Mouse (Mus musculus) lung, embryonic 15.5 days (tissue): ENCODE measurements around the gene Cela1. TPM values are rescaled to one million over a fixed set of nuclear protein-coding genes. Genes with fewer than 3 reads are reported as not detected.

Experiments used
- ATAC-seq: fragments of 200-750 bp; cut with Nextera tagmentation; 2 replicates; pipeline ENCODE4 v1.8.0; 2017; ENCODE audit warnings: moderate number of reproducible peaks, borderline replicate concordance; ENCODE audit not compliant: low FRiP score, low TSS enrichment; ENCODE audit errors: extremely low read depth
- H3K27ac ChIP-seq: fragments of 300-500 bp; sonication (generic); 2 replicates; pipeline ENCODE4 v1.5.1; 2015; ENCODE audit warnings: moderate library complexity, mild to moderate bottlenecking, inconsistent platforms
- H3K27me3 ChIP-seq: fragments of 300-500 bp; sonication (generic); 2 replicates; pipeline ENCODE4 v1.6.1; 2015; ENCODE audit warnings: inconsistent platforms
- H3K36me3 ChIP-seq: fragments of 300-500 bp; sonication (generic); 2 replicates; pipeline ENCODE4 v1.6.1; 2015; ENCODE audit warnings: inconsistent platforms
- H3K4me1 ChIP-seq: fragments of 300-500 bp; sonication (generic); 2 replicates; pipeline ENCODE4 v1.6.1; 2015; ENCODE audit warnings: inconsistent platforms
- H3K4me2 ChIP-seq: fragments of 300-500 bp; sonication (generic); 2 replicates; pipeline ENCODE4 v1.6.1; 2015; ENCODE audit warnings: inconsistent platforms, mild to moderate bottlenecking, moderate library complexity
- H3K4me3 ChIP-seq: fragments of 300-500 bp; sonication (generic); 2 replicates; pipeline ENCODE4 v1.5.1; 2015; ENCODE audit warnings: mild to moderate bottlenecking, inconsistent platforms
- H3K9ac ChIP-seq: fragments of 300-500 bp; sonication (generic); 2 replicates; pipeline ENCODE4 v1.6.1; 2015; ENCODE audit warnings: inconsistent platforms
- H3K9me3 ChIP-seq: fragments of 300-500 bp; sonication (generic); 2 replicates; pipeline ENCODE4 v1.6.1; 2016; ENCODE audit warnings: inconsistent platforms
- WGBS: fragments of 180-500 bp; shearing (Covaris S2); methylation state at CpG from one replicate; pipeline ENCODE4 v1.1.7; 2015; 5-methylcytosine and 5-hydroxymethylcytosine counted together
- polyA plus RNA-seq: library from polyadenylated mRNA; unstranded; fragments of >200 nt; fragmentation: Nextera tagmentation; extraction: Ambion mirVana; gene quantifications from 2 replicates; pipeline ENCODE4 v1.2.1, GENCODE M21; 2015

The Cela1 gene
- polyA plus RNA-seq, 1 experiment from 2014 or later, result 2.9 TPM

GRCm38 (mm10) chr15:100669337-100669736, 18.4 kb downstream of the Cela1 start, which contains the start of gene Bin2:
Gene Bin2, minus strand, starts transcription at chr15:100669553.
- H3K27me3 ChIP-seq, result no peaks in the 10 kb centered on the region
- H3K4me3 ChIP-seq, result peak within 1 kb of the TSS; percentile 10; the same call in 1 of the 2 replicates
- no peaks in the 10 kb centered on the region for H3K36me3 ChIP-seq
- no peaks in the 10 kb centered on the region for H3K9me3 ChIP-seq
- H3K9ac ChIP-seq, result no peak within 1 kb of the TSS
- no peak within 1 kb of the TSS for H3K4me2 ChIP-seq
- no peak for ATAC-seq
- H3K4me1 ChIP-seq, result peaks cover 21% of the 10 kb centered on the region
- 90% methylated on average over 20 of the region's 20 CpGs for WGBS
- H3K27ac ChIP-seq, result no peak within 1 kb of the TSS

GRCm38 (mm10) chr15:100667871-100668545, 19.7 kb downstream of the Cela1 start:
- no peak overlapping the region for H3K27ac ChIP-seq
- 74% methylated on average over 5 of the region's 5 CpGs for WGBS
- no peaks in the 10 kb centered on the region for H3K27me3 ChIP-seq
- no peak overlapping the region for H3K9ac ChIP-seq
- H3K4me2 ChIP-seq, result no peak overlapping the region
- ATAC-seq, result no peak
- H3K4me3 ChIP-seq, result no peak overlapping the region
- no peaks in the 10 kb centered on the region for H3K9me3 ChIP-seq
- peaks cover 21% of the 10 kb centered on the region for H3K4me1 ChIP-seq
- H3K36me3 ChIP-seq, result no peaks in the 10 kb centered on the region

- no peak for ATAC-seq
- no peak overlapping the region for H3K27ac ChIP-seq
- H3K4me1 ChIP-seq, result peaks cover 21% of the 10 kb centered on the region
- H3K4me2 ChIP-seq, result no peak overlapping the region
- no peaks in the 10 kb centered on the region for H3K27me3 ChIP-seq
- no peaks in the 10 kb centered on the region for H3K36me3 ChIP-seq
- no peaks in the 10 kb centered on the region for H3K9me3 ChIP-seq
- H3K4me3 ChIP-seq, result no peak overlapping the region
- no peak overlapping the region for H3K9ac ChIP-seq
- 45% methylated on average over 6 of the region's 6 CpGs for WGBS
These were observed 20.3 kb downstream of the Cela1 start for GRCm38 (mm10) chr15:100667420-100667819.

- Histone ChIP-seq H3K27me3 (no peaks in the 10 kb centered on the region), H3K36me3 (no peaks in the 10 kb centered on the region), H3K9me3 (no peaks in the 10 kb centered on the region), H3K4me3 (no peak overlapping the region), H3K9ac (no peak overlapping the region), H3K27ac (no peak overlapping the region), H3K4me1 (peaks cover 21% of the 10 kb centered on the region), H3K4me2 (no peak overlapping the region; the same call in 1 of the 2 replicates)
- ATAC-seq, result no peak
- WGBS, result 20% methylated on average over 12 of the region's 12 CpGs
These were observed 20.9 kb downstream of the Cela1 start for GRCm38 (mm10) chr15:100666851-100667250.

GRCm38 (mm10) chr15:100666219-100666696, 21.5 kb downstream of the Cela1 start:
- 3% methylated on average over 7 of the region's 7 CpGs for WGBS
- Histone ChIP-seq H3K4me1 (peaks cover 21% of the 10 kb centered on the region), H3K9me3 (no peaks in the 10 kb centered on the region), H3K9ac (no peak overlapping the region), H3K4me3 (no peak overlapping the region), H3K27ac (peak overlapping the region; percentile 19; the same call in 1 of the 2 replicates), H3K36me3 (no peaks in the 10 kb centered on the region), H3K27me3 (no peaks in the 10 kb centered on the region), H3K4me2 (no peak overlapping the region; the same call in 1 of the 2 replicates)
- no peak for ATAC-seq

- no peaks in the 10 kb centered on the region for H3K27me3 ChIP-seq
- H3K4me2 ChIP-seq, result no peak overlapping the region
- H3K36me3 ChIP-seq, result no peaks in the 10 kb centered on the region
- H3K9me3 ChIP-seq, result no peaks in the 10 kb centered on the region
- H3K27ac ChIP-seq, result peak overlapping the region; percentile 19; the same call in 1 of the 2 replicates
- no peak overlapping the region for H3K9ac ChIP-seq
- peaks cover 21% of the 10 kb centered on the region for H3K4me1 ChIP-seq
- no peak for ATAC-seq
- H3K4me3 ChIP-seq, result no peak overlapping the region
- WGBS, result 25% methylated on average over 9 of the region's 9 CpGs
These were observed 22.1 kb downstream of the Cela1 start for GRCm38 (mm10) chr15:100665411-100666218.

GRCm38 (mm10) chr15:100664813-100665274, 22.9 kb downstream of the Cela1 start:
- H3K4me1 ChIP-seq, result peaks cover 21% of the 10 kb centered on the region
- no peak for ATAC-seq
- no peak overlapping the region for H3K9ac ChIP-seq
- no peak overlapping the region for H3K4me2 ChIP-seq
- 66% methylated on average over 9 of the region's 9 CpGs for WGBS
- H3K27ac ChIP-seq, result no peak overlapping the region
- H3K27me3 ChIP-seq, result no peaks in the 10 kb centered on the region
- no peaks in the 10 kb centered on the region for H3K9me3 ChIP-seq
- no peak overlapping the region for H3K4me3 ChIP-seq
- H3K36me3 ChIP-seq, result no peaks in the 10 kb centered on the region

- Histone ChIP-seq H3K27ac (no peak overlapping the region), H3K36me3 (no peaks in the 10 kb centered on the region), H3K9ac (no peak overlapping the region), H3K9me3 (no peaks in the 10 kb centered on the region), H3K4me3 (no peak overlapping the region), H3K4me1 (peaks cover 10% of the 10 kb centered on the region; the same call in 1 of the 2 replicates), H3K4me2 (no peak overlapping the region), H3K27me3 (no peaks in the 10 kb centered on the region)
- 86% methylated on average over 5 of the region's 5 CpGs for WGBS
- ATAC-seq, result no peak
These were observed 26.9 kb downstream of the Cela1 start for GRCm38 (mm10) chr15:100660805-100661204.

- no peak for ATAC-seq
- Histone ChIP-seq H3K4me3 (no peak overlapping the region), H3K4me2 (no peak overlapping the region), H3K9me3 (no peaks in the 10 kb centered on the region), H3K27ac (no peak overlapping the region), H3K27me3 (no peaks in the 10 kb centered on the region), H3K9ac (no peak overlapping the region), H3K4me1 (peaks cover 5% of the 10 kb centered on the region; the same call in 1 of the 2 replicates), H3K36me3 (no peaks in the 10 kb centered on the region)
- 76% methylated on average over 9 of the region's 9 CpGs for WGBS
These were observed 27.4 kb downstream of the Cela1 start for GRCm38 (mm10) chr15:100660306-100660705.

GRCm38 (mm10) chr15:100655201-100655600, 32.5 kb downstream of the Cela1 start:
- 77% methylated on average over 5 of the region's 5 CpGs for WGBS
- Histone ChIP-seq H3K4me1 (no peaks in the 10 kb centered on the region), H3K9me3 (no peaks in the 10 kb centered on the region), H3K27me3 (no peaks in the 10 kb centered on the region), H3K9ac (no peak overlapping the region), H3K4me2 (no peak overlapping the region), H3K27ac (no peak overlapping the region), H3K36me3 (no peaks in the 10 kb centered on the region), H3K4me3 (no peak overlapping the region)
- ATAC-seq, result no peak

GRCm38 (mm10) chr15:100654271-100654670, 33.5 kb downstream of the Cela1 start:
- no peak overlapping the region for H3K9ac ChIP-seq
- no peak overlapping the region for H3K27ac ChIP-seq
- no peak overlapping the region for H3K4me2 ChIP-seq
- H3K9me3 ChIP-seq, result no peaks in the 10 kb centered on the region
- no peaks in the 10 kb centered on the region for H3K27me3 ChIP-seq
- H3K4me3 ChIP-seq, result no peak overlapping the region
- H3K36me3 ChIP-seq, result no peaks in the 10 kb centered on the region
- no peaks in the 10 kb centered on the region for H3K4me1 ChIP-seq
- no peak for ATAC-seq
- 75% methylated on average over 1 of the region's 1 CpGs for WGBS

- Histone ChIP-seq H3K36me3 (no peaks in the 10 kb centered on the region), H3K4me3 (no peak overlapping the region), H3K4me1 (no peaks in the 10 kb centered on the region), H3K9me3 (no peaks in the 10 kb centered on the region), H3K4me2 (no peak overlapping the region), H3K9ac (no peak overlapping the region), H3K27ac (no peak overlapping the region), H3K27me3 (no peaks in the 10 kb centered on the region)
- 50% methylated on average over 9 of the region's 9 CpGs for WGBS
- ATAC-seq, result no peak
These were observed 36.1 kb downstream of the Cela1 start for GRCm38 (mm10) chr15:100651610-100652009.
